Mouse (Mus musculus): ENCODE results near the gene Cpne8. TPM values are rescaled to one million over a fixed set of nuclear protein-coding genes. Genes with fewer than 3 reads are reported as not detected.

The Cpne8 gene
- 1.8 TPM for polyA plus RNA-seq (2017; shearing (Covaris generic))

GRCm38 (mm10) chr15:90678985-90679759 lies at the start of gene Cpne8:
Cpne8 (minus strand) TSS chr15:90679432.

